Mouse (Mus musculus) small intestine, adult 2 months (tissue): ENCODE measurements around the gene Phykpl. TPM values are rescaled to one million over a fixed set of nuclear protein-coding genes. Genes with fewer than 3 reads are reported as not detected.
"Not testable (repeated sequence)": the region's sequence is repeated elsewhere in the genome, so short reads cannot be mapped to it uniquely, and the experiment has no call there.

ENCODE experiments used
- H3K27ac ChIP-seq: fragments of 200-500 bp; 2 replicates; pipeline ENCODE4 v1.5.1; 2012; ENCODE audit warnings: low read depth, low read length, control low read depth, inconsistent platforms; ENCODE audit not compliant: insufficient read depth
- H3K27me3 ChIP-seq: fragments of 200-500 bp; 2 replicates; pipeline ENCODE4 v1.6.1; 2012; ENCODE audit warnings: mild to moderate bottlenecking, moderate library complexity, low read length, inconsistent platforms; ENCODE audit not compliant: control insufficient read depth, insufficient read depth
- H3K36me3 ChIP-seq: fragments of 200-500 bp; 2 replicates; pipeline ENCODE4 v1.6.1; 2012; ENCODE audit warnings: mild to moderate bottlenecking, low read length, control low read depth, inconsistent platforms; ENCODE audit not compliant: control insufficient read depth, insufficient read depth
- H3K4me1 ChIP-seq: fragments of 200-500 bp; 2 replicates; pipeline ENCODE4 v1.6.1; 2012; ENCODE audit warnings: low read length, inconsistent platforms, mixed read lengths; ENCODE audit not compliant: control insufficient read depth, insufficient read depth, insufficient read length
- H3K4me3 ChIP-seq: fragments of 200-500 bp; 2 replicates; pipeline ENCODE4 v1.5.1; 2012; ENCODE audit warnings: low read depth, mild to moderate bottlenecking, control low read depth, inconsistent platforms, low read length, moderate library complexity
- CTCF ChIP-seq: fragments of 200-500 bp; IDR thresholded peaks from 2 replicates; pipeline ENCODE4 v1.5.1; 2012; ENCODE audit warnings: low read depth, mild to moderate bottlenecking, control low read depth, inconsistent platforms, low read length, moderate library complexity, mixed read lengths; ENCODE audit not compliant: insufficient replicate concordance, insufficient read length; ENCODE audit errors: extremely low read depth
- POLR2A ChIP-seq: fragments of 200-500 bp; IDR thresholded peaks from 2 replicates; pipeline ENCODE4 v1.6.1; 2012; ENCODE audit warnings: low read depth, mild to moderate bottlenecking, control low read depth, inconsistent platforms, low read length, moderate library complexity
- WGBS: fragments of 180-500 bp; shearing (Covaris S2); methylation state at CpG from one replicate; pipeline ENCODE4 v1.1.7; 2018; 5-methylcytosine and 5-hydroxymethylcytosine counted together
- polyA plus RNA-seq: library from polyadenylated mRNA; depleted of rRNA; stranded (reverse); fragments of >200 nt; gene quantifications from 2 replicates; pipeline ENCODE4 v1.2.3, GENCODE M21; 2012

Phykpl gene
- polyA plus RNA-seq, 1 experiment: 18.7 TPM

- peaks cover 57% of the 10 kb centered on the region for H3K36me3 ChIP-seq
- no peaks in the 10 kb centered on the region for H3K27me3 ChIP-seq
- WGBS: 89% methylated on average over 9 of the region's 9 CpGs
- H3K27ac ChIP-seq: no peak overlapping the region
- TF ChIP-seq POLR2A (no peak), CTCF (no peak)
- H3K4me3 ChIP-seq: no peak overlapping the region
- no peaks in the 10 kb centered on the region for H3K4me1 ChIP-seq
Observed at GRCm38 (mm10) chr11:51627425-51627824, 42.9 kb downstream of the Phykpl start.

- Histone ChIP-seq H3K36me3 (peaks cover 54% of the 10 kb centered on the region), H3K4me3 (no peak overlapping the region), H3K27me3 (no peaks in the 10 kb centered on the region), H3K27ac (no peak overlapping the region), H3K4me1 (0 out of 2 replicates have a peak, but pooled peaks cover 2% of the 10 kb centered on the region)
- 89% methylated on average over 8 of the region's 8 CpGs for WGBS
- TF ChIP-seq POLR2A (no peak), CTCF (no peak)
Observed at GRCm38 (mm10) chr11:51627907-51628306, 43.4 kb downstream of the Phykpl start.

- no peak for TF ChIP-seq POLR2A
- TF ChIP-seq CTCF: no peak
- H3K4me3 ChIP-seq: no peak overlapping the region
- H3K36me3 ChIP-seq: peaks cover 35% of the 10 kb centered on the region
- WGBS: 75% methylated on average over 15 of the region's 15 CpGs
- no peaks in the 10 kb centered on the region for H3K27me3 ChIP-seq
- H3K27ac ChIP-seq: no peak overlapping the region
- 0 out of 2 replicates have a peak, but pooled peaks cover 2% of the 10 kb centered on the region for H3K4me1 ChIP-seq
Observed at GRCm38 (mm10) chr11:51629651-51630314, 45.2 kb downstream of the Phykpl start.

GRCm38 (mm10) chr11:51632130-51632753, 47.7 kb downstream of the Phykpl start:
- no peak overlapping the region for H3K27ac ChIP-seq
- H3K36me3 ChIP-seq: peaks cover 15% of the 10 kb centered on the region
- H3K27me3 ChIP-seq: no peaks in the 10 kb centered on the region
- 73% methylated on average over 6 of the region's 6 CpGs for WGBS
- no peak for TF ChIP-seq CTCF
- no peak for TF ChIP-seq POLR2A
- H3K4me3 ChIP-seq: no peak overlapping the region
- H3K4me1 ChIP-seq: 0 out of 2 replicates have a peak, but pooled peaks cover 2% of the 10 kb centered on the region

GRCm38 (mm10) chr11:51633200-51633599, 48.6 kb downstream of the Phykpl start:
- WGBS: 81% methylated on average over 7 of the region's 7 CpGs

GRCm38 (mm10) chr11:51633721-51634120, 49.2 kb downstream of the Phykpl start:
- Histone ChIP-seq H3K4me1 (peaks cover 6% of the 10 kb centered on the region), H3K27ac (no peak overlapping the region), H3K27me3 (no peaks in the 10 kb centered on the region), H3K36me3 (peaks cover 5% of the 10 kb centered on the region), H3K4me3 (no peak overlapping the region)
- TF ChIP-seq CTCF (no peak), POLR2A (no peak)
- WGBS: 82% methylated on average over 3 of the region's 3 CpGs

More at GRCm38 (mm10) chr11:51633200-51633599, 48.6 kb downstream of the Phykpl start:
- not testable (repeated sequence) for H3K4me3 ChIP-seq, H3K27me3 ChIP-seq, H3K4me1 ChIP-seq, H3K36me3 ChIP-seq, H3K27ac ChIP-seq

- peak overlapping the region; percentile 80 for H3K4me3 ChIP-seq
- no peaks in the 10 kb centered on the region for H3K27me3 ChIP-seq
- H3K27ac ChIP-seq: peak overlapping the region; percentile 86
- peaks cover 6% of the 10 kb centered on the region for H3K4me1 ChIP-seq
- 7% methylated on average over 6 of the region's 6 CpGs for WGBS
- H3K36me3 ChIP-seq: no peaks in the 10 kb centered on the region
- TF ChIP-seq POLR2A (no peak), CTCF (no peak; the same call in 1 of the 2 replicates)
Observed at GRCm38 (mm10) chr11:51635127-51635524, 50.6 kb downstream of the Phykpl start.
